Comparison of ENCODE assay signal across 8 mouse cellular contexts in genomic region chr4:118543592-118544260, GRCm38 (mm10). TPM values are rescaled to one million over a fixed set of nuclear protein-coding genes. Genes with fewer than 3 reads are reported as not detected.
DNase-seq lines count a peak whose midpoint lies in the region; ATAC-seq and TF ChIP-seq lines count a peak whose summit lies in the region.

Gene Tmem125 (minus strand): TSS chr4:118544044.

- no peaks in the 10 kb centered on the region; the same call in 1 of the 2 replicates for H3K4me1 ChIP-seq in spleen, adult 2 months (ENCODE audit: control insufficient read depth, insufficient read depth, insufficient read length)
- peaks cover 31% of the 10 kb centered on the region for H3K4me1 ChIP-seq in embryonic facial prominence, embryonic 10.5 days
- peaks cover 38% of the 10 kb centered on the region for H3K4me1 ChIP-seq in megakaryocyte, embryonic 14.5 days
- no peaks in the 10 kb centered on the region for H3K4me1 ChIP-seq in stomach, postnatal 0 days (replicated peaks; ENCODE audit: control insufficient read depth, insufficient read depth)

- no peak for TF ChIP-seq POLR2A in spleen, adult 2 months (IDR thresholded peaks at IDR 0.05; ENCODE audit: low read depth, low read length)

- no peaks in the 10 kb centered on the region for H3K36me3 ChIP-seq in spleen, adult 2 months (ENCODE audit: control insufficient read depth, insufficient read depth, low read length)
- H3K36me3 ChIP-seq in embryonic facial prominence, embryonic 10.5 days (replicated peaks): no peaks in the 10 kb centered on the region
- no peaks in the 10 kb centered on the region for H3K36me3 ChIP-seq in megakaryocyte, embryonic 14.5 days (replicated peaks; ENCODE audit: low read length)
- H3K36me3 ChIP-seq in stomach, postnatal 0 days (ENCODE audit: control insufficient read depth, insufficient read depth, low read length): no peaks in the 10 kb centered on the region

- H3K4me3 ChIP-seq in spleen, adult 2 months (ENCODE audit: extremely low read depth, insufficient read depth, insufficient read length): peak within 1 kb of the TSS; percentile 12; the same call in 1 of the 2 replicates
- peak within 1 kb of the TSS; percentile 53 for H3K4me3 ChIP-seq in embryonic facial prominence, embryonic 10.5 days
- H3K4me3 ChIP-seq in megakaryocyte, embryonic 14.5 days (replicated peaks): peak within 1 kb of the TSS; percentile 88
- peak within 1 kb of the TSS; percentile 22 for H3K4me3 ChIP-seq in stomach, postnatal 0 days (ENCODE audit: low read depth, low read length)

- WGBS in spleen, adult 2 months: 11% methylated on average over 24 of the region's 24 CpGs
- WGBS in embryonic facial prominence, embryonic 10.5 days: 2% methylated on average over 24 of the region's 24 CpGs
- WGBS in stomach, postnatal 0 days: 1% methylated on average over 24 of the region's 24 CpGs

- H3K9ac ChIP-seq in stomach, postnatal 0 days (ENCODE audit: low read length): peak within 1 kb of the TSS; percentile 55

- no peak for DNase-seq in spleen, adult 2 months (ENCODE audit: low read depth in 1 of 2, low spot score in 2 of 2)
- DNase-seq in spleen, adult 12 weeks (ENCODE audit: low spot score): no peak
- DNase-seq in embryonic facial prominence, embryonic 10.5 days (ENCODE audit: low spot score): peak; percentile 56
- DNase-seq in heart, postnatal 36 days: peak; percentile 23 to 41
- peak; percentile 83 to 90 for DNase-seq in kidney, postnatal 4 days
- DNase-seq in stomach, postnatal 0 days (ENCODE audit: low spot score): peak; percentile 91
- DNase-seq in right cerebral cortex, postnatal 25 days: no peak

- H3K27me3 ChIP-seq in spleen, adult 2 months (ENCODE audit: control insufficient read depth, insufficient read depth, low read length): no peaks in the 10 kb centered on the region
- H3K27me3 ChIP-seq in embryonic facial prominence, embryonic 10.5 days (replicated peaks; ENCODE audit: low read depth, poor library complexity, severe bottlenecking): peaks cover 34% of the 10 kb centered on the region
- peaks cover 58% of the 10 kb centered on the region for H3K27me3 ChIP-seq in megakaryocyte, embryonic 14.5 days (replicated peaks)
- no peaks in the 10 kb centered on the region for H3K27me3 ChIP-seq in stomach, postnatal 0 days (ENCODE audit: control insufficient read depth, insufficient read depth, low read length)

- intact Hi-C loops in heart, postnatal 36 days (cut with DNase I): no loop called here

- ATAC-seq in stomach, postnatal 0 days (ENCODE audit: low FRiP score, low TSS enrichment): peak; percentile 91

- no peak within 1 kb of the TSS for H3K27ac ChIP-seq in spleen, adult 2 months (ENCODE audit: insufficient read depth, low read length)
- H3K27ac ChIP-seq in embryonic facial prominence, embryonic 10.5 days (replicated peaks): no peak within 1 kb of the TSS; the same call in 1 of the 2 replicates
- peak within 1 kb of the TSS; percentile 94 for H3K27ac ChIP-seq in stomach, postnatal 0 days (replicated peaks)

- no peak for TF ChIP-seq EP300 in stomach, postnatal 0 days (optimal IDR thresholded peaks at IDR 0.05)

- TF ChIP-seq CTCF in spleen, adult 2 months (IDR thresholded peaks at IDR 0.05; ENCODE audit: extremely low read depth, insufficient read depth, insufficient read length, insufficient replicate concordance): no peak
- TF ChIP-seq CTCF in stomach, postnatal 0 days (IDR thresholded peaks at IDR 0.05; ENCODE audit: low read depth): no peak

- H3K9me3 ChIP-seq in embryonic facial prominence, embryonic 10.5 days: peaks cover 8% of the 10 kb centered on the region
- no peaks in the 10 kb centered on the region for H3K9me3 ChIP-seq in megakaryocyte, embryonic 14.5 days
- H3K9me3 ChIP-seq in stomach, postnatal 0 days (ENCODE audit: control insufficient read depth, low read length): no peaks in the 10 kb centered on the region

- H3K4me2 ChIP-seq in stomach, postnatal 0 days (replicated peaks; ENCODE audit: low read depth): peak within 1 kb of the TSS; percentile 57

RNA-seq across cellular contexts. Expression of gene Tmem125, which starts in this region (rescaled TPM):
- polyA plus RNA-seq in spleen, adult 2 months (2012; rRNA removed): 0.54 and 0.79 TPM in 2 replicates
- polyA plus RNA-seq in embryonic facial prominence, embryonic 10.5 days (2016; fragmentation: Nextera tagmentation; extraction: Ambion mirVana): 0.79 and 1.1 TPM in 2 replicates
- total RNA-seq in heart, postnatal 36 days (2021): under 1 TPM in 1 of 2 experiments, not detected in 1; 0.33 TPM
- 0.22 TPM in 1 of 2 replicates, not detected in the other for polyA plus RNA-seq in megakaryocyte, embryonic 14.5 days (2012; ENCODE audit: insufficient read depth, low replicate concordance)
- 41.3 and 42.7 TPM in 2 replicates for polyA plus RNA-seq in stomach, postnatal 0 days (2015; fragmentation: Nextera tagmentation; extraction: Ambion mirVana)

Comparison
In these comparisons a context has a peak if more than half of its experiments do, and no peak if none do; other contexts are left out.
1. RNA of gene Tmem125 (polyA plus RNA-seq): 41.3 to 42.7 TPM in stomach, postnatal 0 days; 0.79 to 1.1 TPM in embryonic facial prominence, embryonic 10.5 days, 0.54 to 0.79 TPM in spleen, adult 2 months and 0.22 TPM in megakaryocyte, embryonic 14.5 days; every median in the first group is over 10 times any median in the second.
2. Peak in DNase-seq in heart, postnatal 36 days; RNA of the gene not detected or under 1 TPM.
3. DNase-seq: peak in embryonic facial prominence, embryonic 10.5 days (single experiment), kidney, postnatal 4 days (2 of 2) and stomach, postnatal 0 days (single experiment); none in spleen, adult 2 months (0 of 2), spleen, adult 12 weeks (single experiment) and right cerebral cortex, postnatal 25 days (single experiment).
4. H3K4me3 ChIP-seq: peak in every context shown above with its lines; median percentile 88 in megakaryocyte, embryonic 14.5 days; 53 in embryonic facial prominence, embryonic 10.5 days; 22 in stomach, postnatal 0 days; 12 in spleen, adult 2 months.